Mouse (Mus musculus): ENCODE measurements around the gene Dchs2.

DNA sequence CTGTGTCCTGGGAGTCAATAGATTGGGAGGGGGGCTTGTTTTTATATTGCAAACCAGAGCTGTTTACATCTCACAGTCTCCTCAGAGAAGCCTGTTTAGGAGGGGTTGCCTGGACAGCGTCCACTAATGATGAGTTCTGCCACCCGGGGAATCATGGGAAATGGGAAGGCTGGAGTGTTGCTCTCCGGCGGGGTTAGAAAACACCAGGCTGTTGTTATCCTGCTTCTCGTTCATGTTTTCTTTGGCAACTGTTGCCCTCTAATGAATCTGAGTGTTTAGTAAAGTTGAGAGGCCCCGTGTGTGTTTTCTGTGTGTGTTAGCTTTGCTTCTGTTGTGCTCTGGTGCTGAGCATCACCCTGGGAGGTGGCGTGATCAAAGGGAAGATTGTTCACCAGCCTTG, 8.7 kb downstream of the Dchs2 start:
- TF ChIP-seq CTCF (IDR thresholded peaks at IDR 0.05; ENCODE audit: extremely low read depth, insufficient read depth, insufficient read length, insufficient replicate concordance), result no peak
- no peak for TF ChIP-seq POLR2A (IDR thresholded peaks at IDR 0.05; ENCODE audit: low read depth, low read length)

All from spleen, adult 2 months (tissue).